Mouse (Mus musculus) central nervous system, embryonic 14 days (tissue): Measurements from ENCODE around the gene Cdrt4. TPM values are rescaled to one million over a fixed set of nuclear protein-coding genes. Genes with fewer than 3 reads are reported as not detected.

Experiments
- polyA plus RNA-seq: library from polyadenylated mRNA; depleted of rRNA; stranded (reverse); fragments of >200 nt; gene quantifications from 2 replicates; pipeline ENCODE4 v1.2.3, GENCODE M21; 2012; rRNA removed

Cdrt4 gene
- 0.31 and 0.50 TPM in 2 replicates for polyA plus RNA-seq

GRCm38 (mm10) chr11:62951012-62951411 lies at the start of gene Cdrt4:
Gene Cdrt4, plus strand, starts transcription at chr11:62951193.

Other genes with a start within 250 kb of the Cdrt4 start
- gene Zfp287, start 219.3 kb upstream of the Cdrt4 start, polyA plus RNA-seq = 14.9 TPM in 2 replicates
- not detected in 2 replicates for gene Gm10428, start 198.1 kb upstream of the Cdrt4 start, polyA plus RNA-seq
- gene Zfp286, start 161.7 kb upstream of the Cdrt4 start, polyA plus RNA-seq = 21.9 and 23.1 TPM in 2 replicates
- 3.8 and 5.7 TPM in 2 replicates for gene Trim16, start 131.0 kb upstream of the Cdrt4 start, polyA plus RNA-seq
- 0.33 and 0.43 TPM in 2 replicates for gene Fbxw10, start 104.1 kb upstream of the Cdrt4 start, polyA plus RNA-seq
- 29.2 and 31.8 TPM in 2 replicates for gene Tvp23b, start 71.7 kb upstream of the Cdrt4 start, polyA plus RNA-seq
- gene Tekt3, start 110.5 kb downstream of the Cdrt4 start, polyA plus RNA-seq = 0.05 TPM in 1 of 2 replicates, not detected in the other
- gene Pmp22, start 177.8 kb downstream of the Cdrt4 start, polyA plus RNA-seq = 12.2 and 32.4 TPM in 2 replicates